Mouse (Mus musculus): ENCODE results near the gene Hist1h3c. TPM values are rescaled to one million over a fixed set of nuclear protein-coding genes. Genes with fewer than 3 reads are reported as not detected.
A peak's percentile ranks its signal among the peaks of the same experiment; 100 is the strongest.
"Not testable (repeated sequence)": the region's sequence is repeated elsewhere in the genome, so short reads cannot be mapped to it uniquely, and the experiment has no call there.

Hist1h3c gene
- polyA plus RNA-seq (2015; fragmentation: Nextera tagmentation; extraction: Ambion mirVana): 6.0 and 7.0 TPM in 2 replicates

DNA sequence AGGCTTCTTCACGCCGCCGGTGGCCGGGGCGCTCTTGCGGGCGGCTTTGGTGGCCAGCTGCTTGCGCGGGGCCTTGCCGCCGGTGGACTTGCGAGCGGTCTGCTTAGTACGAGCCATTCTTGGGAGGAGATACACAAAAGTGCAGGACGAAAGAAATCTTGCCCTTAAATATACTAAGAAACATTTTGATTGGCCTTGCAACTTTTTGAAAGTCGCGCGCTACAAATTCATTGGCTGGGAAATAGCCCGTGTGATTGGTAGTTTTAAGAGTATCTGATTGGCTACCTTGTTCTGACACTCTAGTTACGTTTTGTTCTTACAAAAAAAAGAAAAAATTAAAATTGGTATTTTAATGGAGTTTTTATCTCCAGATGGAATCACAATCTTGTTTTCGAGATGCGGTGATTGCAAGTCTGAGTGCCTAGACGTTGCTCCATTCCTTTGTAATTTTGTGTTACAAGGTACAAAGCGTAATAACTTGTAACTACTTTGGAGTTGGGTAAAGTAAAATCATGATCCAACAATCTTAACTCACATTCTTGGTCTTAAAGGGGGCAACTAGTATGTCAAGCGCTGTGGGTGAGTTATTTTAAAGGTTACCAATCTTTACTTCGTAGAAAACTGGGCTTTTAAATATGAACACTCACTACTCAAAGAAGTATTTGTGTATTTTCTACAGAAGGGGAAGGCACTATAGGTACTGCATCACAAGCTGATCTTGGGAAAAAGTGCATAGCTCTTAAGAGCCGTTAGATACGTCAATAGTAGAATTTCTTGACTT is at the start of gene Hist1h3c:
Gene Hist1h3c (minus strand): TSS at position 222 of the 781 bp plus-strand sequence.
- H3K4me1 ChIP-seq (replicated peaks; ENCODE audit: insufficient read depth, low read length): peaks cover 11% of the 10 kb centered on the region
- DNase-seq (ENCODE audit: low spot score) (peak; percentile 98), ATAC-seq (replicated peaks; ENCODE audit: low FRiP score, low read depth) (peak; percentile 61)
- peak within 1 kb of the TSS; percentile 60 for H3K4me2 ChIP-seq (ENCODE audit: low read length)
- peak within 1 kb of the TSS; percentile 96 for H3K27ac ChIP-seq
- peak within 1 kb of the TSS; percentile 32 for H3K4me3 ChIP-seq (replicated peaks; ENCODE audit: low read depth, low read length)
- no peaks in the 10 kb centered on the region for H3K9me3 ChIP-seq (replicated peaks; ENCODE audit: low read length)
- peak within 1 kb of the TSS; percentile 54 for H3K9ac ChIP-seq (ENCODE audit: low read depth, low read length)
- WGBS: 1% methylated on average over 22 of the region's 28 CpGs
- no peaks in the 10 kb centered on the region for H3K27me3 ChIP-seq (ENCODE audit: insufficient read depth, low read length)
- no peak for TF ChIP-seq CTCF (IDR thresholded peaks at IDR 0.05; ENCODE audit: low read depth)
- no peaks in the 10 kb centered on the region for H3K36me3 ChIP-seq (ENCODE audit: insufficient read depth, low read length)

DNA sequence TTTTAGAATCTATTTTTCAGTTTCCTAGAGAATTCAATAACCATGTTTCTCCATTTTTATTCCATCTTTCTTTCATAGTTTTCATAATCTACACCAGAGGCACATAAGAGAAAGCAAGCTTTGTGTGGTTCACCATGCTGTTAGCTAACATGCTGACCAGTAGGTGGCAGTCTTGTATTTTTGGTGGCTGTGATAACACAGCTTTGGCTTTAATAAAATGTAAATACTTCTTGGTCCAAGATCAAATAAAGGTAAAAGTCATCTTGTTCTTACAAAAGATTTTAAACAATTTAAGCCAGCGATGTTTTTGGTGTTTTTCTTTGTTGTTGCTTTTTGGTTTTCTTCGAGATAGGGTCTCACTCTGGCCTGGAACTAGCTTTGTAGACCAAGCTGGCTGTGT is 47.1 kb upstream of the Hist1h3c start:
- 50% methylated on average over 2 of the region's 2 CpGs for WGBS

DNA sequence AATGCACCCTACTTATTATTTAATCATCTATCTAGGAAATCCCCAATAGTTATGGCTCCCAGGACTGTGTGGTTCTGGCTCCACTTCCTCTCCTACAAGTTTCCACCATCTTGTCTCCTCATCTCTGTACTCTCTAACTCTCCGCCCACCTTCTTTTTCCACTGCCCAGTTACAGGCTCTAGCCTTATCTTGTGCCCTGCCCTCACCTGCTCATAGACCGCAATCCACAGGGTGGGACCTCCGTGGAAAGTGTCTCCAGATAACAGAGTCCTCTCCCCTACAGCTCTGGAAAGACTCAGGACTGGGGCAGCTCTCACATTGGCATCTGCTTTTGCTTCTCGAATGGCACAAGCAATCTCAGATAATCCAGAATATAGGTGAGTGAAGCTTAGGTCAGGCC is 33.6 kb upstream of the Hist1h3c start:
- TF ChIP-seq CTCF (IDR thresholded peaks at IDR 0.05; ENCODE audit: low read depth): no peak
- WGBS: 83% methylated on average over 4 of the region's 4 CpGs

More for the DNA sequence above, 47.1 kb upstream of the Hist1h3c start:
- ATAC-seq (replicated peaks; ENCODE audit: low FRiP score, low read depth): no peak
- Histone ChIP-seq H3K4me1 (replicated peaks; ENCODE audit: insufficient read depth, low read length) (no peaks in the 10 kb centered on the region), H3K36me3 (ENCODE audit: insufficient read depth, low read length) (no peaks in the 10 kb centered on the region), H3K4me2 (ENCODE audit: low read length) (no peak overlapping the region), H3K4me3 (replicated peaks; ENCODE audit: low read depth, low read length) (no peak overlapping the region), H3K9me3 (replicated peaks; ENCODE audit: low read length) (no peaks in the 10 kb centered on the region), H3K27ac (no peak overlapping the region), H3K27me3 (ENCODE audit: insufficient read depth, low read length) (no peaks in the 10 kb centered on the region), H3K9ac (ENCODE audit: low read depth, low read length) (no peak overlapping the region)
- peak; percentile 78 for DNase-seq (ENCODE audit: low spot score)
- peak; percentile 91 for TF ChIP-seq CTCF (IDR thresholded peaks at IDR 0.05; ENCODE audit: low read depth)

DNA sequence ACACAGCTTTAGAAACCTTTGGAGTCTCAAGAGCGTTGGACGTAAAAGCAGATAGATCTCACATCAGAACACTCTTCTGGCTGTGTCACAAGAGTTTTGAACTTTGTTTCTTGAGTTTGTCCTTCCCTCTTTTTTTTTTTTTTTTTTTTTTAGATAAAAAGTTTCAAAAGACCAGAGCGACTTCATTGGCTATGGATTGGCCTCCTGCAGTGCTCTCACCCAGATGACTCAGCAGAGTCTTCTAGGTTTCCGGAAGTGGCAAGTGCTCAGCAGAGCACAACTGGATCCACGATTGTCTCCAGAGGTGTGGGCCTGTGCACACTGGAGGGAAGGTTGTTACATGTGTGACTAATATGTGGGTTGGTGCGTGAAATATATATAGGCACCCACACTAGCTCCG is 32.9 kb upstream of the Hist1h3c start:
- no peak overlapping the region for H3K4me3 ChIP-seq (replicated peaks; ENCODE audit: low read depth, low read length)
- H3K36me3 ChIP-seq (ENCODE audit: insufficient read depth, low read length): no peaks in the 10 kb centered on the region
- no peak overlapping the region for H3K9ac ChIP-seq (ENCODE audit: low read depth, low read length)
- H3K27ac ChIP-seq: no peak overlapping the region
- no peak overlapping the region for H3K4me2 ChIP-seq (ENCODE audit: low read length)
- no peaks in the 10 kb centered on the region for H3K4me1 ChIP-seq (replicated peaks; ENCODE audit: insufficient read depth, low read length)
- ATAC-seq (replicated peaks; ENCODE audit: low FRiP score, low read depth) (no peak), DNase-seq (ENCODE audit: low spot score) (no peak)
- no peak for TF ChIP-seq CTCF (IDR thresholded peaks at IDR 0.05; ENCODE audit: low read depth)
- H3K27me3 ChIP-seq (ENCODE audit: insufficient read depth, low read length): no peaks in the 10 kb centered on the region
- WGBS: 97% methylated on average over 7 of the region's 7 CpGs
- H3K9me3 ChIP-seq (replicated peaks; ENCODE audit: low read length): no peaks in the 10 kb centered on the region

More for the DNA sequence above, 33.6 kb upstream of the Hist1h3c start:
- Histone ChIP-seq H3K9ac (ENCODE audit: low read depth, low read length) (no peak overlapping the region), H3K4me1 (replicated peaks; ENCODE audit: insufficient read depth, low read length) (no peaks in the 10 kb centered on the region), H3K36me3 (ENCODE audit: insufficient read depth, low read length) (no peaks in the 10 kb centered on the region), H3K9me3 (replicated peaks; ENCODE audit: low read length) (no peaks in the 10 kb centered on the region), H3K4me2 (ENCODE audit: low read length) (no peak overlapping the region), H3K27ac (no peak overlapping the region), H3K4me3 (replicated peaks; ENCODE audit: low read depth, low read length) (no peak overlapping the region), H3K27me3 (ENCODE audit: insufficient read depth, low read length) (no peaks in the 10 kb centered on the region)
- no peak for DNase-seq (ENCODE audit: low spot score)
- no peak for ATAC-seq (replicated peaks; ENCODE audit: low FRiP score, low read depth)

DNA sequence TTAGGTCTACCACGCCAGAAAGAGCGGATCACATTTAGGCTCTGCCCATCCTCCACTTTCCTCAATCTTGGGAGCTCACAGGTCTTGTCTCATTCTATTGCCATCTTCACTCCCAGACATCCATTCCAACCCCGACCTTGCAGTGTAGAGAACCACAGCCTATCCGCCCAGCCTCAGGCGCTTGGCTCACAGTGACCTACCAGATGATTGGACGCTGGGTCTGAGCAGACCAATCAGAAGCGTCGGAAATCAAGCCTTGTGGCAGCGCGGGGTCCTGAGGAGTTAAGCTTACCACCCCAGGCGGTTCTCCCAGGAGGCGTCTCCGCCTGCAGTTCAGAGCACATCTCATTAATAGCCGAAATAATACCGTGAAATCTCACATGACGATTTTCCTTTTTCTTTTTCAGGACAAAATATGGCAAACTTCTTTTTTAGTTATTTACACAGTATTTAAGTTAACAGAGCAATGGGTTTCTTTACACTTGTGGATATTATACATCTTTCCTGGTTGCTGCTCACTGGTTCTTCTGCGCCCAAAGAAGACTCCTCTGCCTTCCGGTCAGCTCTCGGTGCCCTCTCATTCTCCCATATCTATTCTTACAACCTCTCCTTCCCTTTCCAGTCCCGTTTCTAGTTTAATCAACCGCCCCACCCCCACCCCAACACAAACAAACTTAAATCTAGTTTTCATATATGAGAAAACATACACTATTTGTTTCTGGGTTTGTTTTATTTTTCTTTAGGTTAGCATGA is 27.3 kb upstream of the Hist1h3c start:
- Histone ChIP-seq H3K9ac (ENCODE audit: low read depth, low read length) (no peak overlapping the region), H3K27me3 (ENCODE audit: insufficient read depth, low read length) (no peaks in the 10 kb centered on the region), H3K4me3 (replicated peaks; ENCODE audit: low read depth, low read length) (no peak overlapping the region), H3K9me3 (replicated peaks; ENCODE audit: low read length) (no peaks in the 10 kb centered on the region), H3K36me3 (ENCODE audit: insufficient read depth, low read length) (no peaks in the 10 kb centered on the region), H3K27ac (no peak overlapping the region), H3K4me2 (ENCODE audit: low read length) (peak overlapping the region; percentile 36), H3K4me1 (replicated peaks; ENCODE audit: insufficient read depth, low read length) (no peaks in the 10 kb centered on the region)
- TF ChIP-seq CTCF (IDR thresholded peaks at IDR 0.05; ENCODE audit: low read depth): no peak
- 29% methylated on average over 21 of the region's 21 CpGs for WGBS
- ATAC-seq (replicated peaks; ENCODE audit: low FRiP score, low read depth): peak; percentile 75; the same call in 1 of the 2 replicates
- DNase-seq (ENCODE audit: low spot score): peak; percentile 61

DNA sequence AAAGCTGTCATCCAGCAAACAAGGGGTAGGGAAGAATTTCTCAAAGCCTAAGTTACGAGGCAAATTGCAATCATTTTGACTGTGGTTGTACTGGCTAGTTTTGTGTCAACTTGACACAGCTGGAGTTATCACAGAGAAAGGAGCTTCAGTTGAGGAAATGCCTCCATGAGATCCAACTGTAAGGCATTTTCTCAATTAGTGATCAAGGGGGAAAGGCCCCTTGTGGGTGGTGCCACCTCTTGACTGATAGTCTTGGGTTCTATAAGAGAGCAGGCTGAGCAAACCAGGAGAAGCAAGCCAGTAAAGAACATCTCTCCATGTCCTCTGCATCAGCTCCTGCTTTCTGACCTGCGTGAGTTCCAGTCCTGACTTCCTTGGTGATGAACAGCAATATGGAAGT is 24.2 kb upstream of the Hist1h3c start, which contains the start of gene Trim38:
Gene Trim38 (plus strand): TSS at position 301 of the 400 bp plus-strand sequence.
- not testable (repeated sequence) for ATAC-seq (replicated peaks; ENCODE audit: low FRiP score, low read depth); H3K4me1 ChIP-seq (replicated peaks; ENCODE audit: insufficient read depth, low read length); H3K4me2 ChIP-seq (ENCODE audit: low read length); H3K9me3 ChIP-seq (replicated peaks; ENCODE audit: low read length); DNase-seq (ENCODE audit: low spot score); H3K36me3 ChIP-seq (ENCODE audit: insufficient read depth, low read length); H3K27ac ChIP-seq; H3K9ac ChIP-seq (ENCODE audit: low read depth, low read length); H3K27me3 ChIP-seq (ENCODE audit: insufficient read depth, low read length); H3K4me3 ChIP-seq (replicated peaks; ENCODE audit: low read depth, low read length)
- WGBS: 83% methylated on average over 2 of the region's 2 CpGs

All from kidney, postnatal 0 days (tissue).